Mouse (Mus musculus): Measurements from ENCODE around the gene Olfr33. TPM values are rescaled to one million over a fixed set of nuclear protein-coding genes. Genes with fewer than 3 reads are reported as not detected.

Olfr33 gene
- polyA plus RNA-seq, 1 experiment: not detected

- H3K36me3 ChIP-seq (ENCODE audit: control insufficient read depth, insufficient read depth): no peaks in the 10 kb centered on the region
- no peaks in the 10 kb centered on the region for H3K79me2 ChIP-seq (ENCODE audit: control insufficient read depth, insufficient read depth)
- no peak within 1 kb of the TSS for H3K4me3 ChIP-seq
- H3ac ChIP-seq (ENCODE audit: control insufficient read depth, insufficient read length): no peak within 1 kb of the TSS
- H3K4me2 ChIP-seq (ENCODE audit: low read depth): no peak within 1 kb of the TSS
- H3K27me3 ChIP-seq (ENCODE audit: control insufficient read depth, insufficient read depth, insufficient read length): no peaks in the 10 kb centered on the region
- TF ChIP-seq SRF (IDR thresholded peaks at IDR 0.05; ENCODE audit: control insufficient read depth, insufficient read length, low read depth) (no peak), POLR2AphosphoS2 (IDR thresholded peaks at IDR 0.05; ENCODE audit: insufficient read length, low read depth) (no peak), TCF3 (IDR thresholded peaks at IDR 0.05; ENCODE audit: insufficient read length, low read depth) (no peak), E2F4 (IDR thresholded peaks at IDR 0.05; ENCODE audit: insufficient read depth) (no peak), MAX (IDR thresholded peaks at IDR 0.05; ENCODE audit: low read depth) (no peak), MYOG (IDR thresholded peaks at IDR 0.05; ENCODE audit: control insufficient read depth in 1 of 3, insufficient read depth in 1 of 3, insufficient read length in 2 of 3, low read depth in 2 of 3) (no peak), TCF12 (IDR thresholded peaks at IDR 0.05; ENCODE audit: insufficient read depth, poor library complexity, severe bottlenecking) (no peak), MYOD1 (IDR thresholded peaks at IDR 0.05; ENCODE audit: control insufficient read depth in 1 of 3, insufficient read length in 2 of 3, low read depth in 2 of 3) (no peak), REST (IDR thresholded peaks at IDR 0.05; ENCODE audit: insufficient read depth, insufficient read length) (no peak), POLR2A (IDR thresholded peaks at IDR 0.05; ENCODE audit: insufficient read length, low read depth) (no peak), CEBPB (IDR thresholded peaks at IDR 0.05; ENCODE audit: insufficient read depth, poor library complexity, severe bottlenecking) (no peak), USF1 (IDR thresholded peaks at IDR 0.05; ENCODE audit: low read depth) (no peak)
Observed at GRCm38 (mm10) chr7:102727391-102727790, 8.5 kb upstream of the Olfr33 start, which contains the start of gene Olfr559. Gene Olfr559, minus strand, starts transcription at chr7:102727491.

DNA sequence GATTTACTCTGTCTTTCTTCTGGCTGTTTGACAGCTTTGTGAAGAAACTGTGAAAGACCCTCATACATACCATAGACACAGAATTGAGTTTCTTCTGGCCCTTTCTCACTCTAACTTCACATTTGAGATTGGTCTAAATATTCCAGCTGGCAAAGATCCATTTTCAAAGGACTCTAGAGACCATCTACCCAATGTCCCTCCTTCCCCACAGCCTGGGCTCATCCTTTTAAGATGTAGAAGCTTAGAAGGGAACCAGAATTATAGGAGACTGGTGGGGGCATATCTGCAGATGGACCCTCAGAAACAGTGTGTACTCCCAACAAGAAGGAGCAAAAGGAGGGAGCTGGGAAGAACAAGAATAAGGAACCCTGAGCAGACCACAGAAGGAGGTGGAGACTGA, 17.0 kb downstream of the Olfr33 start, which contains the start of gene Olfr558:
TSS of gene Olfr558 (plus strand) at position 301 of the 400 bp plus-strand sequence.
- no peaks in the 10 kb centered on the region for H3K79me2 ChIP-seq (ENCODE audit: control insufficient read depth, insufficient read depth)
- no peak within 1 kb of the TSS for H3K4me2 ChIP-seq (ENCODE audit: low read depth)
- TF ChIP-seq MYOD1 (IDR thresholded peaks at IDR 0.05; ENCODE audit: control insufficient read depth in 1 of 3, insufficient read length in 2 of 3, low read depth in 2 of 3) (no peak), MYOG (IDR thresholded peaks at IDR 0.05; ENCODE audit: control insufficient read depth in 1 of 3, insufficient read depth in 1 of 3, insufficient read length in 2 of 3, low read depth in 2 of 3) (no peak), MAX (IDR thresholded peaks at IDR 0.05; ENCODE audit: low read depth) (no peak), CEBPB (IDR thresholded peaks at IDR 0.05; ENCODE audit: insufficient read depth, poor library complexity, severe bottlenecking) (no peak), SRF (IDR thresholded peaks at IDR 0.05; ENCODE audit: control insufficient read depth, insufficient read length, low read depth) (no peak), REST (IDR thresholded peaks at IDR 0.05; ENCODE audit: insufficient read depth, insufficient read length) (no peak)
- no peak within 1 kb of the TSS for H3ac ChIP-seq (ENCODE audit: control insufficient read depth, insufficient read length)
- H3K36me3 ChIP-seq (ENCODE audit: control insufficient read depth, insufficient read depth): no peaks in the 10 kb centered on the region
- H3K4me3 ChIP-seq: no peak within 1 kb of the TSS
- no peaks in the 10 kb centered on the region for H3K27me3 ChIP-seq (ENCODE audit: control insufficient read depth, insufficient read depth, insufficient read length)

GRCm38 (mm10) chr7:102698461-102698860, 20.4 kb downstream of the Olfr33 start:
- TF ChIP-seq MYOG (IDR thresholded peaks at IDR 0.05; ENCODE audit: control insufficient read depth in 1 of 3, insufficient read depth in 1 of 3, insufficient read length in 2 of 3, low read depth in 2 of 3) (no peak), MYOD1 (IDR thresholded peaks at IDR 0.05; ENCODE audit: control insufficient read depth in 1 of 3, insufficient read length in 2 of 3, low read depth in 2 of 3) (no peak), TCF12 (IDR thresholded peaks at IDR 0.05; ENCODE audit: insufficient read depth, poor library complexity, severe bottlenecking) (no peak), POLR2AphosphoS2 (IDR thresholded peaks at IDR 0.05; ENCODE audit: insufficient read length, low read depth) (no peak), TCF3 (IDR thresholded peaks at IDR 0.05; ENCODE audit: insufficient read length, low read depth) (no peak), MAX (IDR thresholded peaks at IDR 0.05; ENCODE audit: low read depth) (no peak), REST (IDR thresholded peaks at IDR 0.05; ENCODE audit: insufficient read depth, insufficient read length) (no peak), CEBPB (IDR thresholded peaks at IDR 0.05; ENCODE audit: insufficient read depth, poor library complexity, severe bottlenecking) (no peak)
- Histone ChIP-seq H3K4me2 (ENCODE audit: low read depth) (no peak overlapping the region), H3ac (ENCODE audit: control insufficient read depth, insufficient read length) (no peak overlapping the region), H3K4me3 (no peak overlapping the region), H3K79me2 (ENCODE audit: control insufficient read depth, insufficient read depth) (no peaks in the 10 kb centered on the region), H3K27me3 (ENCODE audit: control insufficient read depth, insufficient read depth, insufficient read length) (no peaks in the 10 kb centered on the region), H3K36me3 (ENCODE audit: control insufficient read depth, insufficient read depth) (no peaks in the 10 kb centered on the region)

DNA sequence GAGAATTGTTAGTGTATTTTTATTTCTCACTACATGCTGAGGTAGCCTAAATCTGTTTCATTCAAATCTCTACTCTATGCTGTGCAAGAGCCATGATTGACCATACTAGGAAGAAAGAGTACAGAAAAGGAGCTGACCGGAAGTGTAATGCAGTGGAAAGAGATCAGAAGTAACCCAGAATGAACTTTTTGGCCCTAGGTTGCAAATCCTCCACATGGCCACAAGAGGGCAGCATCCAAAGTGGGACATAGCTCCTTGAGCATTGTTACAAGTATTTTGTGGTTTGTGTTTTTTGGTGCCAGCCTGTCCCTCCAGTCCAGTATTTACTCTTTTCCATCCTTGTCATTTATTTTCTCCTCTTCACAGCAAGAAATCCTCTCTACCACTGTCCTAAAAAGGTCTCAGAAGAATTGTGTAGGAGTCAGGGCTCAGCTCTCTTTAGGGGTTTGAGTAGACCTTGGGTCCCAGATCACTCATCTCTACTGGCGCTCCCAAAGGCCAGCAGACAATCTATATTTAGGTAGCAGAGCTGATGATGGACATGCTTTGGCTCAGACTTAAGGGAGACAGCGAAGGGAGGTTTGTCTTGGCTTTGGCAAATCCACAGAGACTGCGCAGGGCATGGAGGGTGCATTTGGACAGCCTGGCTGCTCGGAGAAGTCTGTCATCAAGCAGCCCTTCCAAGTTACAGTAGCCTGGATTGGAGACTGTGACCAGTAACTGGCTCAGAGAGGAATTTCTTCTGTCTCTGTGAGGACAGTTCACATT, 23.3 kb downstream of the Olfr33 start, which contains the start of gene Olfr557:
TSS of gene Olfr557 (plus strand) at position 553 of the 768 bp plus-strand sequence.
- TF ChIP-seq CEBPB (IDR thresholded peaks at IDR 0.05; ENCODE audit: insufficient read depth, poor library complexity, severe bottlenecking) (no peak), MYOD1 (IDR thresholded peaks at IDR 0.05; ENCODE audit: control insufficient read depth in 1 of 3, insufficient read length in 2 of 3, low read depth in 2 of 3) (no peak), SRF (IDR thresholded peaks at IDR 0.05; ENCODE audit: control insufficient read depth, insufficient read length, low read depth) (no peak), TCF3 (IDR thresholded peaks at IDR 0.05; ENCODE audit: insufficient read length, low read depth) (no peak), REST (IDR thresholded peaks at IDR 0.05; ENCODE audit: insufficient read depth, insufficient read length) (no peak), E2F4 (IDR thresholded peaks at IDR 0.05; ENCODE audit: insufficient read depth) (no peak), POLR2A (IDR thresholded peaks at IDR 0.05; ENCODE audit: insufficient read length, low read depth) (no peak), MAX (IDR thresholded peaks at IDR 0.05; ENCODE audit: low read depth) (no peak), USF1 (IDR thresholded peaks at IDR 0.05; ENCODE audit: low read depth) (no peak), TCF12 (IDR thresholded peaks at IDR 0.05; ENCODE audit: insufficient read depth, poor library complexity, severe bottlenecking) (no peak), MYOG (IDR thresholded peaks at IDR 0.05; ENCODE audit: control insufficient read depth in 1 of 3, insufficient read depth in 1 of 3, insufficient read length in 2 of 3, low read depth in 2 of 3) (no peak), POLR2AphosphoS2 (IDR thresholded peaks at IDR 0.05; ENCODE audit: insufficient read length, low read depth) (no peak)

More for the DNA sequence above, 23.3 kb downstream of the Olfr33 start, which contains the start of gene Olfr557:
- H3K4me2 ChIP-seq (ENCODE audit: low read depth): no peak within 1 kb of the TSS
- H3K79me2 ChIP-seq (ENCODE audit: control insufficient read depth, insufficient read depth): no peaks in the 10 kb centered on the region
- no peaks in the 10 kb centered on the region for H3K27me3 ChIP-seq (ENCODE audit: control insufficient read depth, insufficient read depth, insufficient read length)
- H3K4me3 ChIP-seq: no peak within 1 kb of the TSS
- H3ac ChIP-seq (ENCODE audit: control insufficient read depth, insufficient read length): no peak within 1 kb of the TSS
- H3K36me3 ChIP-seq (ENCODE audit: control insufficient read depth, insufficient read depth): no peaks in the 10 kb centered on the region

Data from myocyte (in vitro differentiated cells).